Mouse (Mus musculus) G1E (cell line): Measurements from ENCODE around the gene Tmem218. TPM values are rescaled to one million over a fixed set of nuclear protein-coding genes. Genes with fewer than 3 reads are reported as not detected.

Experiments used
- ATAC-seq: 2 replicates; pipeline ENCODE4 v1.8.0; 2016; ENCODE audit warnings: mild to moderate bottlenecking; ENCODE audit not compliant: insufficient number of reproducible peaks, poor library complexity, low FRiP score, severe bottlenecking; ENCODE audit errors: extremely low read depth
- DNase-seq: peaks from one replicate; pipeline ENCODE4 v3.0.0; 2012; ENCODE audit warnings: low spot score
- H3K27me3 ChIP-seq: 2 replicates; pipeline ENCODE4 v1.6.1; 2012; ENCODE audit warnings: mild to moderate bottlenecking, low read length, inconsistent platforms; ENCODE audit not compliant: insufficient read depth
- H3K36me3 ChIP-seq: replicated peaks from 2 replicates; pipeline ENCODE3; 2012; ENCODE audit warnings: mild to moderate bottlenecking, inconsistent platforms
- H3K4me1 ChIP-seq: 2 replicates; pipeline ENCODE4 v1.6.1; 2012; ENCODE audit warnings: low read depth, low read length, inconsistent platforms, mixed read lengths; ENCODE audit not compliant: insufficient read depth
- H3K4me3 ChIP-seq: 2 replicates; pipeline ENCODE4 v1.5.1; 2012; ENCODE audit warnings: low read depth, mild to moderate bottlenecking, inconsistent platforms, low read length, moderate library complexity, mixed read lengths
- H3K9me3 ChIP-seq: replicated peaks from 2 replicates; pipeline ENCODE4 v1.6.1; 2012; ENCODE audit warnings: inconsistent platforms
- CTCF ChIP-seq: IDR thresholded peaks from 2 replicates; pipeline ENCODE4 v1.5.1; 2012; ENCODE audit warnings: low read depth, low read length, inconsistent platforms, mixed read lengths
- GATA1 ChIP-seq: IDR thresholded peaks from 2 replicates; pipeline ENCODE4 v1.6.1; 2012; ENCODE audit warnings: borderline replicate concordance, low read length, inconsistent platforms, mixed read lengths
- GATA2 ChIP-seq: IDR thresholded peaks from 2 replicates; pipeline ENCODE4 v1.6.1; 2012; ENCODE audit warnings: low read depth, low read length, inconsistent platforms, borderline replicate concordance
- POLR2AphosphoS5 ChIP-seq: IDR thresholded peaks from 2 replicates; pipeline ENCODE4 v1.6.1; 2012; ENCODE audit warnings: low read depth, low read length, inconsistent platforms; ENCODE audit not compliant: insufficient replicate concordance
- TAL1 ChIP-seq: conservative IDR thresholded peaks from 2 replicates; pipeline ENCODE4 v1.6.1; 2012; ENCODE audit warnings: low read depth, low read length, inconsistent platforms, mixed read lengths
- polyA plus RNA-seq: library from polyadenylated mRNA; stranded (reverse); fragments of >175 nt; gene quantifications from 2 replicates; pipeline ENCODE4 v1.2.3, GENCODE M21; 2012
- total RNA-seq, 2 experiments: library from RNA; stranded (forward) in 1 of 2; stranded (reverse) in 1 of 2; fragments of 200-1000 nt in 1 of 2; fragments of >200 nt in 1 of 2; fragmentation: Nextera tagmentation in 1 of 2; gene quantifications; 2 replicates each; pipeline ENCODE4 v1.2.3; 2014 to 2017

Gene Tmem218
- total and polyA plus RNA-seq, 3 experiments = 0.30 to 3.5 (median 1.7) TPM

DNA sequence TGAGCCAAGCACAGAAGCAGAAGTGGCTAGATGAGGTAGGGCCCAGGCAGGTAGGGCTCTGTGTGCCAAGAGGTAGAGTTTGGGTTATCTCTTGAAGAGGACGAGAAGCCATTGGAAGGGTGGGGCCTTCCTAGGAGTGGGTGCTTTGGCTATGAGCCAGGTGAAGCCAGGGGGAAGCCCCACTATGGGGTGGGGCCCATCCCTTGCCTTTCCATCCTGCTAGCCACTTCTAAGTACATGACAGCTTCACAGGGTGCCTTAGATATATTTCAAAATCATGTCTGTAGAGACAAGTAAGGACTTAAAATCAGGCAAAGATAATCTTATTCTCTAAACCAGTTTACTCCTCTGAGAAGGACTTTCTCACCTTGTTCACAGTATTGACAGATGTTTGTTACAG is 36.6 kb downstream of the Tmem218 start:
- peaks cover 21% of the 10 kb centered on the region for H3K4me1 ChIP-seq
- TF ChIP-seq POLR2AphosphoS5 = no peak
- TF ChIP-seq TAL1 = no peak
- no peak for TF ChIP-seq GATA1
- no peak for TF ChIP-seq GATA2
- no peak for TF ChIP-seq CTCF
- H3K27me3 ChIP-seq = peaks cover 15% of the 10 kb centered on the region
- ATAC-seq (no peak), DNase-seq (no peak)
- H3K9me3 ChIP-seq = no peaks in the 10 kb centered on the region
- H3K4me3 ChIP-seq = no peak overlapping the region
- no peaks in the 10 kb centered on the region for H3K36me3 ChIP-seq

GRCm38 (mm10) chr9:37245404-37245803 is 37.4 kb downstream of the Tmem218 start:
- no peaks in the 10 kb centered on the region for H3K9me3 ChIP-seq
- no peak for TF ChIP-seq CTCF
- no peak for TF ChIP-seq GATA2
- no peak for TF ChIP-seq POLR2AphosphoS5
- TF ChIP-seq TAL1 = no peak
- no peak for TF ChIP-seq GATA1
- peaks cover 21% of the 10 kb centered on the region for H3K4me1 ChIP-seq
- H3K4me3 ChIP-seq = no peak overlapping the region
- ATAC-seq (no peak), DNase-seq (no peak)
- H3K36me3 ChIP-seq = no peaks in the 10 kb centered on the region
- H3K27me3 ChIP-seq = peaks cover 10% of the 10 kb centered on the region

- TF ChIP-seq TAL1 (no peak), CTCF (no peak), GATA1 (no peak), POLR2AphosphoS5 (no peak), GATA2 (no peak)
- Histone ChIP-seq H3K36me3 (no peaks in the 10 kb centered on the region), H3K4me1 (peaks cover 21% of the 10 kb centered on the region), H3K27me3 (peaks cover 10% of the 10 kb centered on the region), H3K4me3 (no peak overlapping the region), H3K9me3 (no peaks in the 10 kb centered on the region)
- ATAC-seq (no peak), DNase-seq (no peak)
Measured at GRCm38 (mm10) chr9:37245810-37246209, 37.8 kb downstream of the Tmem218 start.

- DNase-seq = no peak
- TF ChIP-seq TAL1 (no peak), CTCF (no peak), POLR2AphosphoS5 (no peak), GATA1 (no peak), GATA2 (no peak)
- peaks cover 21% of the 10 kb centered on the region for H3K4me1 ChIP-seq
Measured at GRCm38 (mm10) chr9:37247429-37247828, 39.4 kb downstream of the Tmem218 start.

DNA sequence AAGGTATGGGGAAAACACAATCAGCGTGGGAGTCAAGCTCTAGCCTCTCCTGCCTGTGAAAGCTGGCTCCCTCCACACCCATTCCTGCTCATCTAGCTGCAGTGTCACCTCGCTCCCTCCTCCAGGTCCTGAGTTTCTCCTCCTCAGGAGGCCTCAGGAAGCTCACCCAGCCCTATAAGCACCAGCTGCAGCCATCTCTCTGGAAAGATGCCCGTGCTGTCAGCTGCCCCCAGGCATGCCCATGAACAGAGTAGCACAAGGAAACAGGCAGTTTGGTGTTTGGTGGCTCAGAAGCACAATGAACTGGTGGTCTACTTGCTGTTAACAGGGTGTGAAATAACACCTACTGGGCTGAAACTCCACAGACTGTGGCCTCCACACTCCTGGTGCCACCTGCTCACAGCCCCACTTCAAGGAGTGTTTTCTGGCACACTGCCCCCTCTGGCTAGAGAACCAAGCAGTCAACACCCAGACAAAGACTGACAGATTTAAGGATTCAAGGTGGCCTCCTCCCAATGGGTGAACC is 40.4 kb downstream of the Tmem218 start:
- ATAC-seq = no peak
- Histone ChIP-seq H3K27me3 (peaks cover 12% of the 10 kb centered on the region), H3K4me1 (peaks cover 21% of the 10 kb centered on the region), H3K9me3 (no peaks in the 10 kb centered on the region), H3K36me3 (no peaks in the 10 kb centered on the region), H3K4me3 (no peak overlapping the region)
- TF ChIP-seq GATA1 (no peak), TAL1 (no peak), GATA2 (no peak), POLR2AphosphoS5 (no peak), CTCF (no peak)
- DNase-seq = no peak

More at GRCm38 (mm10) chr9:37247429-37247828, 39.4 kb downstream of the Tmem218 start:
- Histone ChIP-seq H3K4me3 (no peak overlapping the region), H3K27me3 (peaks cover 10% of the 10 kb centered on the region), H3K36me3 (no peaks in the 10 kb centered on the region), H3K9me3 (no peaks in the 10 kb centered on the region)
- peak; percentile 36; the same call in 1 of the 2 replicates for ATAC-seq

DNA sequence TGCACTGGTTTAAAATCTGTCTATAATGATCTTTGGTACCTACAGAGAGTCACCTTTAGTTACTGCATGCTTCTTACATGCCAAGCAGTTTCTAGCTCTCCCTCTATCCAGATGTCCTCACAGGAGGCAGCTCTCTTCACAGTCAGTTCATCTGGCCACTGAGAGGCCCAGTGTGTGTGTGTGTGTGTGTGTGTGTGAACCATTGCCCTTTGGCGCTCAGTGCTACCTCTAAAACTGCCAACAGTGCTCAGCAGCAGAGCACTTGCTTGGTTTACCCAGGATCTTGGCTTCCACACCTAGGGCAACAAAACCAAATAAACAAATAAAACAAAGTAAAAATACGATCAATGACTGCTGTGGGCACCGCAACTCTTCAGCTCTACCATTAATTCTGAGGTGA is 42.0 kb downstream of the Tmem218 start:
- Histone ChIP-seq H3K4me1 (peaks cover 21% of the 10 kb centered on the region), H3K4me3 (no peak overlapping the region), H3K9me3 (no peaks in the 10 kb centered on the region), H3K27me3 (peaks cover 17% of the 10 kb centered on the region; the same call in 1 of the 2 replicates), H3K36me3 (no peaks in the 10 kb centered on the region)
- TF ChIP-seq CTCF = no peak
- TF ChIP-seq GATA2 = no peak
- TF ChIP-seq GATA1 = no peak
- no peak for TF ChIP-seq TAL1
- no peak for TF ChIP-seq POLR2AphosphoS5
- no peak for ATAC-seq
- DNase-seq = no peak
